Mouse (Mus musculus): ENCODE results near the gene Rabl6. TPM values are rescaled to one million over a fixed set of nuclear protein-coding genes. Genes with fewer than 3 reads are reported as not detected.

The Rabl6 gene
- total and polyA plus RNA-seq, 3 experiments: 34.6 to 62.0 (median 55.7) TPM

- no peak overlapping the region for H3K4me2 ChIP-seq (ENCODE audit: insufficient read depth, low read depth, poor library complexity, severe bottlenecking)
- no peaks in the 10 kb centered on the region for H3K9me3 ChIP-seq (replicated peaks; ENCODE audit: low read length)
- peaks cover 3 to 23% of the 10 kb centered on the region in 2 experiments for H3K4me1 ChIP-seq (ENCODE audit: control insufficient read depth in 1 of 2, insufficient read depth in 2 of 2)
- no peak overlapping the region for H3K4me3 ChIP-seq (replicated peaks in 1 of 3; ENCODE audit: low read depth in 2 of 3, low read length in 2 of 3, poor library complexity in 1 of 3)
- TF ChIP-seq HCFC1 (IDR thresholded peaks at IDR 0.05; ENCODE audit: low read depth, low read length) (no peak), TCF12 (IDR thresholded peaks at IDR 0.05; ENCODE audit: low read depth, low read length) (no peak), ELF1 (IDR thresholded peaks at IDR 0.05; ENCODE audit: low read depth, low read length) (no peak)
- no peak overlapping the region for H3K9ac ChIP-seq (ENCODE audit: insufficient read depth, low read depth)
- peaks cover 54 to 79% of the 10 kb centered on the region in 2 experiments for H3K36me3 ChIP-seq (replicated peaks in 1 of 2; ENCODE audit: control insufficient read depth in 1 of 2, insufficient read depth in 1 of 2, low read length in 1 of 2)
- DNase-seq (ENCODE audit: extremely low read depth): no peak
- H3K27ac ChIP-seq (ENCODE audit: insufficient read depth, low read depth): no peak overlapping the region
- H3K79me2 ChIP-seq (replicated peaks; ENCODE audit: control insufficient read depth, extremely low read depth, insufficient read depth, poor library complexity, severe bottlenecking): peaks cover 14% of the 10 kb centered on the region
- dilution Hi-C loops (cut with MboI; ENCODE audit: extremely low pct_ligation_motif_present, extremely low pct_unique_long_range_greater_than_20kb, low sequenced_read_pairs) (no loop called here), in situ Hi-C loops (cut with MboI; ENCODE audit: low pct_ligation_motif_present, low pct_unique_long_range_greater_than_20kb, low sequenced_read_pairs) (no loop called here)
- H3K27me3 ChIP-seq (replicated peaks): no peaks in the 10 kb centered on the region
Measured at GRCm38 (mm10) chr2:25602526-25602925, 5.8 kb downstream of the Rabl6 start.

DNA sequence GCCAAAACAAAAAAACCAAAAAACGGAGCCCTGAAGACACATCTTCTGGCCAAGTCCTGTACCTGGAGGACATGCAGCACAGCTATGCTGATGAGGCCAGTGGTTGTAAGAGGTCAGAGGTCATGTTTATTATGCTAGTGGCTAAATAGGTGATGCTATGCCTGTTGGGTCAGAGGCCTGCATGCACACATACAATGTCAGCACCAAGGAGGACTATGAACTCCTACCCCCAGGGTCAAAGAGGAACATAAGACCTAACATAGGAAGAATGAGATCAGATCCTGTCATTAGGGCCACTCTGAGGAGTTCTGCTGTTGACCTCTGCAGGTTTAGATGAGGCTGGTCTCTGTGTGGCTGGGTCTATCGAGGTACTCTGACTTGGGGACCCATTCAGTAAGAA, 8.3 kb downstream of the Rabl6 start:
- Histone ChIP-seq H3K27me3 (replicated peaks) (no peaks in the 10 kb centered on the region), H3K4me2 (ENCODE audit: insufficient read depth, low read depth, poor library complexity, severe bottlenecking) (no peak overlapping the region), H3K9me3 (replicated peaks; ENCODE audit: low read length) (no peaks in the 10 kb centered on the region), H3K9ac (ENCODE audit: insufficient read depth, low read depth) (no peak overlapping the region), H3K27ac (ENCODE audit: insufficient read depth, low read depth) (no peak overlapping the region), H3K36me3 (replicated peaks in 1 of 2; ENCODE audit: control insufficient read depth in 1 of 2, insufficient read depth in 1 of 2, low read length in 1 of 2) (peaks cover 74 to 94% of the 10 kb centered on the region in 2 experiments), H3K4me3 (replicated peaks in 1 of 3; ENCODE audit: low read depth in 2 of 3, low read length in 2 of 3, poor library complexity in 1 of 3) (no peak overlapping the region), H3K4me1 (ENCODE audit: control insufficient read depth in 1 of 2, insufficient read depth in 2 of 2) (peaks cover 2 to 8% of the 10 kb centered on the region in 2 experiments; a peak in 1 of 4 replicates), H3K79me2 (replicated peaks; ENCODE audit: control insufficient read depth, extremely low read depth, insufficient read depth, poor library complexity, severe bottlenecking) (0 out of 2 replicates have a peak, but pooled peaks cover 3% of the 10 kb centered on the region)
- dilution Hi-C loops (cut with MboI; ENCODE audit: extremely low pct_ligation_motif_present, extremely low pct_unique_long_range_greater_than_20kb, low sequenced_read_pairs) (no loop called here), in situ Hi-C loops (cut with MboI; ENCODE audit: low pct_ligation_motif_present, low pct_unique_long_range_greater_than_20kb, low sequenced_read_pairs) (no loop called here)
- DNase-seq (ENCODE audit: extremely low read depth): no peak
- TF ChIP-seq ZKSCAN1 (IDR thresholded peaks at IDR 0.05; ENCODE audit: borderline replicate concordance, low read depth, low read length) (no peak), KAT2A (IDR thresholded peaks at IDR 0.05; ENCODE audit: insufficient replicate concordance, low read length) (no peak), JUN (IDR thresholded peaks at IDR 0.05; ENCODE audit: insufficient read depth, low read depth, low read length) (no peak), SMC3 (IDR thresholded peaks at IDR 0.05; ENCODE audit: low read depth, low read length) (no peak), TCF12 (IDR thresholded peaks at IDR 0.05; ENCODE audit: low read depth, low read length) (no peak), MAFK (IDR thresholded peaks at IDR 0.05; ENCODE audit: insufficient replicate concordance, low read length) (no peak), NELFE (IDR thresholded peaks at IDR 0.05; ENCODE audit: low read depth, low read length) (no peak), ZNF384 (IDR thresholded peaks at IDR 0.05; ENCODE audit: low read depth, low read length) (no peak), HCFC1 (IDR thresholded peaks at IDR 0.05; ENCODE audit: low read depth, low read length) (no peak), JUND (conservative IDR thresholded peaks at IDR 0.05; ENCODE audit: low read depth, low read length) (no peak), MEF2A (IDR thresholded peaks at IDR 0.05; ENCODE audit: borderline replicate concordance, low read depth, low read length) (no peak)

DNA sequence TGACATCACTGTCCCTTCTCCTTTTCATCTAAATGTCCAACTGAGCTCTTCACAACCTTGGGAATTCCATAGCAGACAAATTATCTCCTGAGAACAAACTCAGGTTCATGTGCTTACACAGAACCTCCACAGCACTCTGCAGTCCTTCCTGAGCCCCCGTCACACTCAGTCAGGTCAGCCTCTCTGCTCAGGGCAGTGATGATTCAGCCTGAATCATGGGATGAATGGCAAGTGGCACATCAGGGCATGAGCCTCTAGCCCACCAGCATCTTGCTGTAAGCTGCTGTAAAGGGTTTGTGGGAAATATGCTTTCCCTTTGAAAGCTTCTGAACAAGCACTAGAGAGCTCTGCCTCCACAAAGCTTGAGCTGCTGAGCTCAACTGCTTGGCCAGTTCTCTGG, 9.6 kb downstream of the Rabl6 start:
- dilution Hi-C loops (cut with MboI; ENCODE audit: extremely low pct_ligation_motif_present, extremely low pct_unique_long_range_greater_than_20kb, low sequenced_read_pairs): no loop called here
- H3K9me3 ChIP-seq (replicated peaks; ENCODE audit: low read length): no peaks in the 10 kb centered on the region
- no peaks in the 10 kb centered on the region for H3K27me3 ChIP-seq (replicated peaks)
- TF ChIP-seq MAFK (IDR thresholded peaks at IDR 0.05; ENCODE audit: insufficient replicate concordance, low read length) (no peak), RAD21 (IDR thresholded peaks at IDR 0.05; ENCODE audit: low read depth, low read length) (no peak), TCF12 (IDR thresholded peaks at IDR 0.05; ENCODE audit: low read depth, low read length) (no peak), ETS1 (conservative IDR thresholded peaks at IDR 0.05; ENCODE audit: low read depth, low read length) (no peak), MXI1 (IDR thresholded peaks at IDR 0.05; ENCODE audit: low read depth, low read length) (no peak), SMC3 (IDR thresholded peaks at IDR 0.05; ENCODE audit: low read depth, low read length) (no peak), HCFC1 (IDR thresholded peaks at IDR 0.05; ENCODE audit: low read depth, low read length) (no peak), SIN3A (IDR thresholded peaks at IDR 0.05; ENCODE audit: low read length) (no peak), USF2 (conservative IDR thresholded peaks at IDR 0.05; ENCODE audit: low read depth, low read length) (no peak), EP300 (IDR thresholded peaks at IDR 0.05; ENCODE audit: low read length) (no peak), IRF4 (IDR thresholded peaks at IDR 0.05; ENCODE audit: low read depth, low read length) (no peak), NRF1 (IDR thresholded peaks at IDR 0.05; ENCODE audit: low read depth, low read length) (no peak), E2F4 (IDR thresholded peaks at IDR 0.05; ENCODE audit: insufficient replicate concordance, low read depth, low read length) (no peak), BHLHE40 (IDR thresholded peaks at IDR 0.05; ENCODE audit: low read depth, low read length) (no peak), MEF2A (IDR thresholded peaks at IDR 0.05; ENCODE audit: borderline replicate concordance, low read depth, low read length) (no peak), RCOR1 (conservative IDR thresholded peaks at IDR 0.05; ENCODE audit: low read depth, low read length) (no peak), CTCF (conservative IDR thresholded peaks at IDR 0.05 in 1 of 2, IDR thresholded peaks at IDR 0.05 in 1 of 2; ENCODE audit: low read depth in 2 of 2, low read length in 2 of 2) (no peak), JUN (IDR thresholded peaks at IDR 0.05; ENCODE audit: insufficient read depth, low read depth, low read length) (no peak), JUND (conservative IDR thresholded peaks at IDR 0.05; ENCODE audit: low read depth, low read length) (no peak)
- no peak overlapping the region for H3K9ac ChIP-seq (ENCODE audit: insufficient read depth, low read depth)
- no peak overlapping the region for H3K4me2 ChIP-seq (ENCODE audit: insufficient read depth, low read depth, poor library complexity, severe bottlenecking)
- no peaks in the 10 kb centered on the region for H3K79me2 ChIP-seq (replicated peaks; ENCODE audit: control insufficient read depth, extremely low read depth, insufficient read depth, poor library complexity, severe bottlenecking)
- peaks cover 83 to 94% of the 10 kb centered on the region in 2 experiments for H3K36me3 ChIP-seq (replicated peaks in 1 of 2; ENCODE audit: control insufficient read depth in 1 of 2, insufficient read depth in 1 of 2, low read length in 1 of 2)
- no peak overlapping the region for H3K4me3 ChIP-seq (replicated peaks in 1 of 3; ENCODE audit: low read depth in 2 of 3, low read length in 2 of 3, poor library complexity in 1 of 3)
- DNase-seq (ENCODE audit: extremely low read depth): no peak
- H3K27ac ChIP-seq (ENCODE audit: insufficient read depth, low read depth): no peak overlapping the region
- peaks cover 2 to 8% of the 10 kb centered on the region in 2 experiments; a peak in 1 of 4 replicates for H3K4me1 ChIP-seq (ENCODE audit: control insufficient read depth in 1 of 2, insufficient read depth in 2 of 2)
- in situ Hi-C loops (cut with MboI; ENCODE audit: low pct_ligation_motif_present, low pct_unique_long_range_greater_than_20kb, low sequenced_read_pairs): no loop called here

All from CH12.LX (cell line).